Mouse (Mus musculus) spleen, adult 2 months (tissue): ENCODE data around the gene Zfp575. TPM values are rescaled to one million over a fixed set of nuclear protein-coding genes. Genes with fewer than 3 reads are reported as not detected.

Experiments used
- DNase-seq, 2 experiments: peaks; one replicate each; pipeline versions ENCODE4 v3.0.0 to v3.0.0-alpha.2; 2012 to 2021; ENCODE audit warnings: low spot score in 2 of 2, low read depth in 1 of 2
- H3K27ac ChIP-seq: fragments of 200-500 bp; 2 replicates; pipeline ENCODE4 v1.5.1; 2012; ENCODE audit warnings: low read length, inconsistent platforms; ENCODE audit not compliant: insufficient read depth
- H3K27me3 ChIP-seq: fragments of 200-500 bp; 2 replicates; pipeline ENCODE4 v1.6.1; 2012; ENCODE audit warnings: mild to moderate bottlenecking, moderate library complexity, low read length, inconsistent platforms; ENCODE audit not compliant: control insufficient read depth, insufficient read depth
- H3K36me3 ChIP-seq: fragments of 200-500 bp; 2 replicates; pipeline ENCODE4 v1.6.1; 2012; ENCODE audit warnings: mild to moderate bottlenecking, low read length, inconsistent platforms; ENCODE audit not compliant: control insufficient read depth, insufficient read depth
- H3K4me1 ChIP-seq: fragments of 200-500 bp; 2 replicates; pipeline ENCODE4 v1.6.1; 2011; ENCODE audit warnings: inconsistent platforms; ENCODE audit not compliant: control insufficient read depth, insufficient read depth, insufficient read length
- H3K4me3 ChIP-seq: fragments of 200-500 bp; 2 replicates; pipeline ENCODE4 v1.5.1; 2011; ENCODE audit warnings: mild to moderate bottlenecking, inconsistent platforms; ENCODE audit not compliant: insufficient read depth, insufficient read length; ENCODE audit errors: extremely low read depth
- CTCF ChIP-seq: fragments of 200-500 bp; IDR thresholded peaks from 2 replicates; pipeline ENCODE4 v1.5.1; 2011; ENCODE audit warnings: mild to moderate bottlenecking, inconsistent platforms; ENCODE audit not compliant: insufficient read depth, insufficient read length, insufficient replicate concordance; ENCODE audit errors: extremely low read depth
- POLR2A ChIP-seq: fragments of 200-500 bp; IDR thresholded peaks from 2 replicates; pipeline ENCODE4 v1.6.1; 2011; ENCODE audit warnings: low read depth, low read length, inconsistent platforms
- WGBS: fragments of 180-500 bp; shearing (Covaris S2); methylation state at CpG from one replicate; pipeline ENCODE4 v1.1.7; 2018; 5-methylcytosine and 5-hydroxymethylcytosine counted together
- polyA plus RNA-seq: library from polyadenylated mRNA; depleted of rRNA; stranded (reverse); fragments of >200 nt; gene quantifications from 2 replicates; pipeline ENCODE4 v1.2.3, GENCODE M21; 2012

Zfp575 gene
- polyA plus RNA-seq, 1 experiment, result 0.29 TPM

- Histone ChIP-seq H3K4me1 (peaks cover 2% of the 10 kb centered on the region; the same call in 1 of the 2 replicates), H3K27me3 (no peaks in the 10 kb centered on the region), H3K4me3 (no peak overlapping the region), H3K27ac (no peak overlapping the region), H3K36me3 (no peaks in the 10 kb centered on the region)
- TF ChIP-seq POLR2A (no peak), CTCF (no peak)
- WGBS, result 83% methylated on average over 6 of the region's 6 CpGs
- DNase-seq, result no peak
These were observed 5.3 kb upstream of the Zfp575 start for GRCm38 (mm10) chr7:24592781-24593180.

GRCm38 (mm10) chr7:24592163-24592562, 4.7 kb upstream of the Zfp575 start:
- 52% methylated on average over 4 of the region's 4 CpGs for WGBS
- Histone ChIP-seq H3K4me1 (peaks cover 4% of the 10 kb centered on the region; the same call in 1 of the 2 replicates), H3K36me3 (no peaks in the 10 kb centered on the region), H3K4me3 (no peak overlapping the region), H3K27ac (no peak overlapping the region), H3K27me3 (no peaks in the 10 kb centered on the region)
- TF ChIP-seq POLR2A (no peak), CTCF (no peak)
- DNase-seq, result no peak

GRCm38 (mm10) chr7:24591735-24592134, 4.3 kb upstream of the Zfp575 start:
- Histone ChIP-seq H3K4me1 (peaks cover 6% of the 10 kb centered on the region; the same call in 1 of the 2 replicates), H3K36me3 (no peaks in the 10 kb centered on the region), H3K27me3 (no peaks in the 10 kb centered on the region), H3K27ac (no peak overlapping the region), H3K4me3 (no peak overlapping the region)
- no peak for TF ChIP-seq CTCF
- no peak for TF ChIP-seq POLR2A
- 73% methylated on average over 5 of the region's 5 CpGs for WGBS
- no peak for DNase-seq

- 46% methylated on average over 13 of the region's 13 CpGs for WGBS
- H3K27ac ChIP-seq, result no peak overlapping the region
- no peaks in the 10 kb centered on the region for H3K27me3 ChIP-seq
- H3K36me3 ChIP-seq, result no peaks in the 10 kb centered on the region
- peaks cover 6% of the 10 kb centered on the region for H3K4me1 ChIP-seq
- TF ChIP-seq CTCF (no peak), POLR2A (no peak)
- H3K4me3 ChIP-seq, result no peak overlapping the region
- DNase-seq, result no peak
These were observed 895 bp upstream of the Zfp575 start for GRCm38 (mm10) chr7:24588336-24588735.

GRCm38 (mm10) chr7:24586828-24587227, 613 bp downstream of the Zfp575 start:
- 34% methylated on average over 8 of the region's 8 CpGs for WGBS
- Histone ChIP-seq H3K27ac (no peak overlapping the region), H3K4me3 (no peak overlapping the region; the same call in 1 of the 2 replicates), H3K27me3 (no peaks in the 10 kb centered on the region), H3K36me3 (no peaks in the 10 kb centered on the region), H3K4me1 (peaks cover 6% of the 10 kb centered on the region)
- no peak for DNase-seq
- TF ChIP-seq POLR2A, result no peak
- no peak for TF ChIP-seq CTCF

- peaks cover 6% of the 10 kb centered on the region for H3K4me1 ChIP-seq
- 89% methylated on average over 13 of the region's 16 CpGs for WGBS
- no peak for DNase-seq
- H3K4me3 ChIP-seq, result no peak overlapping the region
- no peaks in the 10 kb centered on the region for H3K36me3 ChIP-seq
- no peak overlapping the region for H3K27ac ChIP-seq
- no peak for TF ChIP-seq POLR2A
- TF ChIP-seq CTCF, result no peak
- no peaks in the 10 kb centered on the region for H3K27me3 ChIP-seq
These were observed 1.4 kb downstream of the Zfp575 start for GRCm38 (mm10) chr7:24585995-24586394.

- WGBS, result 95% methylated on average over 6 of the region's 6 CpGs
- DNase-seq, result no peak
- Histone ChIP-seq H3K36me3 (no peaks in the 10 kb centered on the region), H3K27ac (no peak overlapping the region), H3K4me3 (no peak overlapping the region), H3K4me1 (peaks cover 6% of the 10 kb centered on the region), H3K27me3 (no peaks in the 10 kb centered on the region)
- TF ChIP-seq POLR2A, result no peak
- TF ChIP-seq CTCF, result no peak
These were observed 2.6 kb downstream of the Zfp575 start for GRCm38 (mm10) chr7:24584876-24585275.
